Mouse (Mus musculus): ENCODE data around the gene Trappc11. TPM values are rescaled to one million over a fixed set of nuclear protein-coding genes. Genes with fewer than 3 reads are reported as not detected.

Gene Trappc11
- polyA plus RNA-seq, 1 experiment: 10.8 TPM

DNA sequence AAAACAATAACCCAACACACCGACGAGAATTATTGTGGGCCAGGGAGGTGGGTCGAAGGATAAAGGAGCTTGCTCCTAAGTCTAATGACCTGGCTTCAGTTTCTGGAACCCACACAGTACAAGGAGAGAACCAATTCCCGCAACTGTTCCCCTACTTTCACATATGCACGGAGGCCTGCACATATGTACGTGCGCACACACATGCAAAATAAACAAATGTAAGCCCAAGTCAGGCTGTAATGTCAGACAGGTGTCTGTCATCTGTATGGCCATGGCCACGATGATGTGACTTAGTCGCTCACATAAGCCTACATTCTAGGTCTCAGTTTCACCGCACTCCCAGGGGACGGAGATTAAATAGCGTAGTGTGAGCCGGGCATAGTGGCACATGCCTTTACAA is 30.7 kb downstream of the Trappc11 start:
- H3K36me3 ChIP-seq (ENCODE audit: control insufficient read depth, insufficient read depth): peaks cover 53% of the 10 kb centered on the region
- no peaks in the 10 kb centered on the region for H3K79me2 ChIP-seq (ENCODE audit: control insufficient read depth, insufficient read depth)
- H3K4me3 ChIP-seq (ENCODE audit: insufficient read depth, poor library complexity, severe bottlenecking): no peak overlapping the region
- no peaks in the 10 kb centered on the region for H3K27me3 ChIP-seq (ENCODE audit: control insufficient read depth, insufficient read depth, insufficient read length)
- TF ChIP-seq MYOD1 (IDR thresholded peaks at IDR 0.05; ENCODE audit: control insufficient read depth, insufficient read length, low read depth) (no peak), USF1 (IDR thresholded peaks at IDR 0.05; ENCODE audit: low read depth) (no peak), MAX (IDR thresholded peaks at IDR 0.05) (no peak), FOSL1 (IDR thresholded peaks at IDR 0.05; ENCODE audit: insufficient read depth, low read length, poor library complexity, severe bottlenecking) (no peak), CTCF (IDR thresholded peaks at IDR 0.05; ENCODE audit: control insufficient read depth, insufficient read depth, insufficient read length) (no peak), CEBPB (IDR thresholded peaks at IDR 0.05; ENCODE audit: low read depth) (no peak), MYOG (IDR thresholded peaks at IDR 0.05; ENCODE audit: control insufficient read depth, extremely low read depth, insufficient read length) (no peak)
- H3ac ChIP-seq (ENCODE audit: control insufficient read depth, insufficient read length, low read depth): no peak overlapping the region
- no peaks in the 10 kb centered on the region for H3K79me3 ChIP-seq (ENCODE audit: low read depth)

DNA sequence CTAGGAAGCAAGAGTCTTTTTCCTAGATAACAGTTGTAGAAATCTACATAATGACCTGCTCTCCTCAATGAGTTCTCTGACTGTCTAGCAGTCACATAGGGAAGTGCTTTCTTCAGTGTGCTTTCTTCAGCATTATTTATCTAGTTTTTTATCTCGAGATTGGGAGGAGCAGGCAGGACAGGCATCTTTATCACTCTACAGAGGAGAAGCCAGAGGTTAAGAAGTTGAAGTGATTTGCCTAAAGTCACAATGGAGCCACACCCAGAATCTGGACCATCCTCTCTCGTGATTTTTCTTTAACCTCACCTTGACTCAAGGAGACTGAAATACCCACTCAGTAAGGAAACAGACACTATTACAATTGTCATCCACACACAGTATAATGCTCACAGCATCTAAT is 31.3 kb downstream of the Trappc11 start:
- Histone ChIP-seq H3ac (ENCODE audit: control insufficient read depth, insufficient read length, low read depth) (no peak overlapping the region), H3K79me2 (ENCODE audit: control insufficient read depth, insufficient read depth) (no peaks in the 10 kb centered on the region), H3K4me3 (ENCODE audit: insufficient read depth, poor library complexity, severe bottlenecking) (no peak overlapping the region), H3K79me3 (ENCODE audit: low read depth) (no peaks in the 10 kb centered on the region), H3K36me3 (ENCODE audit: control insufficient read depth, insufficient read depth) (peaks cover 49% of the 10 kb centered on the region), H3K27me3 (ENCODE audit: control insufficient read depth, insufficient read depth, insufficient read length) (no peaks in the 10 kb centered on the region)
- no peak for TF ChIP-seq MYOG (IDR thresholded peaks at IDR 0.05; ENCODE audit: control insufficient read depth, extremely low read depth, insufficient read length)
- no peak for TF ChIP-seq CTCF (IDR thresholded peaks at IDR 0.05; ENCODE audit: control insufficient read depth, insufficient read depth, insufficient read length)
- TF ChIP-seq FOSL1 (IDR thresholded peaks at IDR 0.05; ENCODE audit: insufficient read depth, low read length, poor library complexity, severe bottlenecking): no peak
- TF ChIP-seq CEBPB (IDR thresholded peaks at IDR 0.05; ENCODE audit: low read depth): no peak
- TF ChIP-seq MYOD1 (IDR thresholded peaks at IDR 0.05; ENCODE audit: control insufficient read depth, insufficient read length, low read depth): no peak
- no peak for TF ChIP-seq USF1 (IDR thresholded peaks at IDR 0.05; ENCODE audit: low read depth)
- TF ChIP-seq MAX (IDR thresholded peaks at IDR 0.05): no peak

DNA sequence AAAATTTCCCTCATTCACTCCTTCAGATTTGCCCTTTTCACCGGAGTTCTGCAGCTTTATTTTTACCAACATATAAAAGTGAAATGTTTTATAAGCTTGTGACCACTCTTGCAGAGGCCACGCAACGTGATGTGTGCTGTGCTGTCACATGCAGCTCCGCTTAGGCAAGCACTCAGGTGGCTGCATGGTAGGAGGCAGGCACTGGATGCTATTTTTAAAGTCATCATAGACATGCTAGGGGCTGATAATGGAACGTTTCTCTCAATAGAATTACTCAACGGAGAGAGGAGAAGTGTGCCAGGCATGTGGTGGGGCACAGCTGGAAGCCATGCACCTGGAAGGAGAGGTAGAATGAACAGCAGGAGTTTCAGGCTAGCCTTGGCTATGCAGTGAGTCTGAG is 37.8 kb downstream of the Trappc11 start:
- Histone ChIP-seq H3K36me3 (ENCODE audit: control insufficient read depth, insufficient read depth) (peaks cover 57% of the 10 kb centered on the region), H3K79me3 (ENCODE audit: low read depth) (no peaks in the 10 kb centered on the region), H3K27me3 (ENCODE audit: control insufficient read depth, insufficient read depth, insufficient read length) (no peaks in the 10 kb centered on the region), H3K4me3 (ENCODE audit: insufficient read depth, poor library complexity, severe bottlenecking) (no peak overlapping the region), H3ac (ENCODE audit: control insufficient read depth, insufficient read length, low read depth) (no peak overlapping the region), H3K79me2 (ENCODE audit: control insufficient read depth, insufficient read depth) (no peaks in the 10 kb centered on the region)
- TF ChIP-seq CTCF (IDR thresholded peaks at IDR 0.05; ENCODE audit: control insufficient read depth, insufficient read depth, insufficient read length): no peak

DNA sequence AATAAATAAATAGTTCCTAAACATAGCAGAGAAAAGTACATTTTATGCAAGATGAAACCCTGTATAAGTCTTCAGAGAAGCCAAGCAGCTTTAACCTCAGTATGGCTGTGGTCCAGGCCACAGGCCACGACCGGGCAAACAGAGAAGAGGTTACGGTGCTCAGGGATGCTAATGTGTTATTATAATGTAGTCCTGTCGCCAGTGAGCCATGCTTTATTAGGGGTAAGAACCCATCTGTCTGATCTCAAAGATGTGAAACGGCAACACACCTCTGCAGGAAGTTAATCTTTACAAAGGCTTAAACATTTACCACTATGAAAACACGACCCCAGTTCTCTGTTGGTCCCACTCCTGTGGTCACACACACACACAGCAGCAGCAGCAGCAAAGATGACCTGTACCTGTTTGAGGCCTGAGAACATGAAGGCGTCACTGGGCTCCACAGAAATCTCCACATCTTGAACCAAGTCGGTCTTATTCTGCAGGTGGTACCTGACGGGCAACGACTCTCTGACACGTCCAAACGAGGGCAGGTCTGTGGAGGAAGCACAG is 38.6 kb downstream of the Trappc11 start:
- peaks cover 60% of the 10 kb centered on the region for H3K36me3 ChIP-seq (ENCODE audit: control insufficient read depth, insufficient read depth)
- TF ChIP-seq USF1 (IDR thresholded peaks at IDR 0.05; ENCODE audit: low read depth) (no peak), MYOG (IDR thresholded peaks at IDR 0.05; ENCODE audit: control insufficient read depth, extremely low read depth, insufficient read length) (no peak), FOSL1 (IDR thresholded peaks at IDR 0.05; ENCODE audit: insufficient read depth, low read length, poor library complexity, severe bottlenecking) (no peak), MYOD1 (IDR thresholded peaks at IDR 0.05; ENCODE audit: control insufficient read depth, insufficient read length, low read depth) (no peak), CEBPB (IDR thresholded peaks at IDR 0.05; ENCODE audit: low read depth) (no peak), CTCF (IDR thresholded peaks at IDR 0.05; ENCODE audit: control insufficient read depth, insufficient read depth, insufficient read length) (no peak), MAX (IDR thresholded peaks at IDR 0.05) (no peak)
- no peaks in the 10 kb centered on the region for H3K79me2 ChIP-seq (ENCODE audit: control insufficient read depth, insufficient read depth)

DNA sequence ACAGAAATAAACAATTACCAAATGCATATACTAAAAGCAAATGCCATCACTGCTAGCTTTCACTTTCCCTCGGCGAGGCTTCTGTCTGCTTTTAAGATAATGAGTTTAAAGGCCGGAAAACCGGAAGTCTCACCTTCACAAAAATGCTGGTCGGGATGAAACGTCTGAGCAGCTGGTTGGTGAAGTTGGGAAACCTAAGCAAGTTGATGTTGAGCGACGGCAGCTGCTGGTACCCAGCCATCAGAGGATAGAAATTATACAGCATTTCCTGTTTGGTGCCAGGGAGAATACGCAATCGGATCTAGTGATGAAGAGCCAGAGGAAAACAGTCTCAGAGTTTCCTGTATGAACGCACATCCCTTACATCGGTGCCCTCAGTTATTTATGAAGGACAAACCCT is 40.2 kb downstream of the Trappc11 start:
- H3K79me3 ChIP-seq (ENCODE audit: low read depth): no peaks in the 10 kb centered on the region
- no peaks in the 10 kb centered on the region for H3K27me3 ChIP-seq (ENCODE audit: control insufficient read depth, insufficient read depth, insufficient read length)
- TF ChIP-seq MYOG (IDR thresholded peaks at IDR 0.05; ENCODE audit: control insufficient read depth, extremely low read depth, insufficient read length) (no peak), MAX (IDR thresholded peaks at IDR 0.05) (no peak), CTCF (IDR thresholded peaks at IDR 0.05; ENCODE audit: control insufficient read depth, insufficient read depth, insufficient read length) (no peak), USF1 (IDR thresholded peaks at IDR 0.05; ENCODE audit: low read depth) (no peak), CEBPB (IDR thresholded peaks at IDR 0.05; ENCODE audit: low read depth) (no peak), MYOD1 (IDR thresholded peaks at IDR 0.05; ENCODE audit: control insufficient read depth, insufficient read length, low read depth) (no peak), FOSL1 (IDR thresholded peaks at IDR 0.05; ENCODE audit: insufficient read depth, low read length, poor library complexity, severe bottlenecking) (no peak)
- H3K79me2 ChIP-seq (ENCODE audit: control insufficient read depth, insufficient read depth): no peaks in the 10 kb centered on the region
- peaks cover 55% of the 10 kb centered on the region for H3K36me3 ChIP-seq (ENCODE audit: control insufficient read depth, insufficient read depth)
- no peak overlapping the region for H3ac ChIP-seq (ENCODE audit: control insufficient read depth, insufficient read length, low read depth)
- H3K4me3 ChIP-seq (ENCODE audit: insufficient read depth, poor library complexity, severe bottlenecking): no peak overlapping the region

More for the DNA sequence above, 38.6 kb downstream of the Trappc11 start:
- H3K79me3 ChIP-seq (ENCODE audit: low read depth): no peaks in the 10 kb centered on the region
- H3K27me3 ChIP-seq (ENCODE audit: control insufficient read depth, insufficient read depth, insufficient read length): no peaks in the 10 kb centered on the region
- no peak overlapping the region for H3ac ChIP-seq (ENCODE audit: control insufficient read depth, insufficient read length, low read depth)
- H3K4me3 ChIP-seq (ENCODE audit: insufficient read depth, poor library complexity, severe bottlenecking): no peak overlapping the region

DNA sequence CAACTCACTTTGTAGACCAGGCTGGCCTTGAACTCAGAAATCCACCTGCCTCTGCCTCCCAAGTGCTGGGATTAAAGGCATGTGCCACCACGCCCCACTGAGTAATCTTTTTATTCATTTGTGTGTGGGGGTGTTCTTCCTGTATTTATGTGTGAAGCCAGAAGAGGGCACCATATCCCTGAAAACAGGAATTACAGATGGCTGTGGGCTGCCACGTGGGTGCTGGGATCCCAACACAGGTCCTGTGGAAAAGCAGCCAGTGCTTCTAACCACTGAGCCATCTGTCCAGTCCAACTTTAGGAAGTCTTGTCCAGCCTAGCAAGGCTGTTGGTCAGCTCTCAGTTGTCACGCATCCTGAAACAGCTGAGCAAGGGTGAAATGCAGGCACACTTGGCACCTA is 46.0 kb downstream of the Trappc11 start:
- Histone ChIP-seq H3K79me2 (ENCODE audit: control insufficient read depth, insufficient read depth) (no peaks in the 10 kb centered on the region), H3K27me3 (ENCODE audit: control insufficient read depth, insufficient read depth, insufficient read length) (no peaks in the 10 kb centered on the region), H3K36me3 (ENCODE audit: control insufficient read depth, insufficient read depth) (peaks cover 20% of the 10 kb centered on the region), H3K79me3 (ENCODE audit: low read depth) (no peaks in the 10 kb centered on the region), H3K4me3 (ENCODE audit: insufficient read depth, poor library complexity, severe bottlenecking) (no peak overlapping the region), H3ac (ENCODE audit: control insufficient read depth, insufficient read length, low read depth) (no peak overlapping the region)
- TF ChIP-seq MAX (IDR thresholded peaks at IDR 0.05): no peak
- TF ChIP-seq FOSL1 (IDR thresholded peaks at IDR 0.05; ENCODE audit: insufficient read depth, low read length, poor library complexity, severe bottlenecking): no peak
